Mouse (Mus musculus): ENCODE results near the gene Adamts13.

The Adamts13 gene

GRCm38 (mm10) chr2:26973960-26974359 is 744 bp downstream of the Adamts13 start:
- no peak for DNase-seq (ENCODE audit: low spot score)

- DNase-seq (ENCODE audit: low spot score), result no peak
Observed at GRCm38 (mm10) chr2:26980361-26980760, 7.1 kb downstream of the Adamts13 start.

GRCm38 (mm10) chr2:26984179-26984578 is 11.0 kb downstream of the Adamts13 start:
- DNase-seq (ENCODE audit: low spot score), result no peak

GRCm38 (mm10) chr2:26984640-26985039 is 11.4 kb downstream of the Adamts13 start:
- DNase-seq (ENCODE audit: low spot score), result no peak

GRCm38 (mm10) chr2:26993936-26994335 is 20.7 kb downstream of the Adamts13 start:
- no peak for DNase-seq (ENCODE audit: low spot score)

GRCm38 (mm10) chr2:26997498-26997897 is 24.3 kb downstream of the Adamts13 start:
- DNase-seq (ENCODE audit: low spot score), result no peak

GRCm38 (mm10) chr2:26997993-26998392 is 24.8 kb downstream of the Adamts13 start:
- DNase-seq (ENCODE audit: low spot score), result no peak

- no peak for DNase-seq (ENCODE audit: low spot score)
Observed at GRCm38 (mm10) chr2:27006255-27006654, 33.0 kb downstream of the Adamts13 start.

- DNase-seq (ENCODE audit: low spot score), result no peak
Observed at GRCm38 (mm10) chr2:27007701-27008100, 34.5 kb downstream of the Adamts13 start.

GRCm38 (mm10) chr2:27009714-27010244 is 36.6 kb downstream of the Adamts13 start, which contains the start of gene Cacfd1:
Gene Cacfd1 (plus strand): TSS chr2:27009926.
- DNase-seq (ENCODE audit: low spot score), result peak; percentile 91

GRCm38 (mm10) chr2:27017802-27018201 is 44.6 kb downstream of the Adamts13 start:
- peak; percentile 86 for DNase-seq (ENCODE audit: low spot score)

- DNase-seq (ENCODE audit: low spot score), result no peak
Observed at GRCm38 (mm10) chr2:27019530-27019929, 46.3 kb downstream of the Adamts13 start.

GRCm38 (mm10) chr2:27021103-27021502 is 47.9 kb downstream of the Adamts13 start:
- DNase-seq (ENCODE audit: low spot score), result no peak

- DNase-seq (ENCODE audit: low spot score), result no peak
Observed at GRCm38 (mm10) chr2:27022612-27023011, 49.4 kb downstream of the Adamts13 start.

- no peak for DNase-seq (ENCODE audit: low spot score)
Observed at GRCm38 (mm10) chr2:27024136-27024535, 50.9 kb downstream of the Adamts13 start.

GRCm38 (mm10) chr2:27025545-27025944 is 52.3 kb downstream of the Adamts13 start:
- no peak for DNase-seq (ENCODE audit: low spot score)

- no peak for DNase-seq (ENCODE audit: low spot score)
Observed at GRCm38 (mm10) chr2:27026332-27026731, 53.1 kb downstream of the Adamts13 start.

- DNase-seq (ENCODE audit: low spot score), result no peak
Observed at GRCm38 (mm10) chr2:27026857-27027617, 53.8 kb downstream of the Adamts13 start.

- DNase-seq (ENCODE audit: low spot score), result peak; percentile 85
Observed at GRCm38 (mm10) chr2:27027618-27028436, 54.6 kb downstream of the Adamts13 start, which contains the start of gene Slc2a6. Gene Slc2a6 (minus strand): TSS chr2:27027998.

GRCm38 (mm10) chr2:27028437-27029015 is 55.3 kb downstream of the Adamts13 start:
- DNase-seq (ENCODE audit: low spot score), result no peak

- DNase-seq (ENCODE audit: low spot score), result no peak
Observed at GRCm38 (mm10) chr2:27032361-27032760, 59.1 kb downstream of the Adamts13 start.

- DNase-seq (ENCODE audit: low spot score), result no peak
Observed at GRCm38 (mm10) chr2:27036003-27036402, 62.8 kb downstream of the Adamts13 start.
